Mouse (Mus musculus) heart, embryonic 11.5 days (tissue): ENCODE measurements around the gene Nxnl1. TPM values are rescaled to one million over a fixed set of nuclear protein-coding genes. Genes with fewer than 3 reads are reported as not detected.

ENCODE experiments used
- ATAC-seq: fragments of 200-750 bp; cut with Nextera tagmentation; replicated peaks from 2 replicates; pipeline ENCODE4 v1.8.0; 2017; ENCODE audit warnings: moderate library complexity; ENCODE audit not compliant: insufficient number of reproducible peaks, low FRiP score, low TSS enrichment
- H3K27ac ChIP-seq: fragments of 300-500 bp; sonication (generic); 2 replicates; pipeline ENCODE4 v1.5.1; 2014; ENCODE audit warnings: mild to moderate bottlenecking, low read depth, low read length
- H3K27me3 ChIP-seq: fragments of 300-500 bp; sonication (generic); 2 replicates; pipeline ENCODE4 v1.6.1; 2014; ENCODE audit warnings: mild to moderate bottlenecking, low read length, mixed read lengths; ENCODE audit not compliant: control insufficient read depth, insufficient read depth
- H3K36me3 ChIP-seq: fragments of 300-500 bp; sonication (generic); 2 replicates; pipeline ENCODE4 v1.6.1; 2014; ENCODE audit warnings: mild to moderate bottlenecking, low read length, moderate library complexity, mixed read lengths; ENCODE audit not compliant: control insufficient read depth, insufficient read depth
- H3K4me1 ChIP-seq: fragments of 300-500 bp; sonication (generic); 2 replicates; pipeline ENCODE4 v1.6.1; 2014; ENCODE audit warnings: low read length; ENCODE audit not compliant: control insufficient read depth, insufficient read depth
- H3K4me2 ChIP-seq: fragments of 300-500 bp; sonication (generic); 2 replicates; pipeline ENCODE4 v1.6.1; 2014; ENCODE audit warnings: mild to moderate bottlenecking, moderate library complexity
- H3K4me3 ChIP-seq: fragments of 300-500 bp; sonication (generic); 2 replicates; pipeline ENCODE4 v1.5.1; 2014; ENCODE audit warnings: low read depth, low read length
- H3K9ac ChIP-seq: fragments of 300-500 bp; sonication (generic); 2 replicates; pipeline ENCODE4 v1.6.1; 2014; ENCODE audit warnings: mild to moderate bottlenecking, low read depth, low read length, moderate library complexity
- H3K9me3 ChIP-seq: fragments of 300-500 bp; sonication (generic); replicated peaks from 2 replicates; pipeline ENCODE4 v1.6.1; 2016; ENCODE audit warnings: low read length; ENCODE audit not compliant: control insufficient read depth
- WGBS: fragments of 180-500 bp; shearing (Covaris S2); extraction: QIAGEN DNeasy Blood & Tissue Kit; methylation state at CpG from one replicate; pipeline ENCODE4 v1.1.7; 2014; ENCODE audit not compliant: insufficient replicate concordance; 5-methylcytosine and 5-hydroxymethylcytosine counted together
- polyA plus RNA-seq: library from polyadenylated mRNA; unstranded; fragments of >200 nt; fragmentation: Nextera tagmentation; extraction: Ambion mirVana; gene quantifications from 2 replicates; pipeline ENCODE4 v1.2.1, GENCODE M21; 2014

Gene Nxnl1
- polyA plus RNA-seq, 1 experiment from 2014 or later: not detected

GRCm38 (mm10) chr8:71598375-71598774, 32.0 kb upstream of the Nxnl1 start:
- H3K9me3 ChIP-seq: no peaks in the 10 kb centered on the region
- peaks cover 38% of the 10 kb centered on the region for H3K27me3 ChIP-seq
- no peak for ATAC-seq
- no peak overlapping the region for H3K27ac ChIP-seq
- H3K4me1 ChIP-seq: peaks cover 5% of the 10 kb centered on the region; the same call in 1 of the 2 replicates
- no peak overlapping the region for H3K9ac ChIP-seq
- peaks cover 2% of the 10 kb centered on the region; the same call in 1 of the 2 replicates for H3K36me3 ChIP-seq
- no peak overlapping the region for H3K4me2 ChIP-seq
- H3K4me3 ChIP-seq: no peak overlapping the region

- Histone ChIP-seq H3K27me3 (peaks cover 32% of the 10 kb centered on the region), H3K4me3 (no peak within 1 kb of the TSS), H3K4me1 (peaks cover 12% of the 10 kb centered on the region)
Measured at GRCm38 (mm10) chr8:71597451-71597850, 31.1 kb upstream of the Nxnl1 start, which contains the start of gene Fam129c. TSS of gene Fam129c (plus strand) at chr8:71597648.

GRCm38 (mm10) chr8:71596798-71597197, 30.4 kb upstream of the Nxnl1 start:
- 79% methylated on average over 4 of the region's 4 CpGs for WGBS
- Histone ChIP-seq H3K27ac (no peak overlapping the region), H3K4me3 (no peak overlapping the region), H3K4me2 (no peak overlapping the region), H3K9ac (no peak overlapping the region), H3K36me3 (peaks cover 2% of the 10 kb centered on the region; the same call in 1 of the 2 replicates), H3K9me3 (no peaks in the 10 kb centered on the region), H3K27me3 (peaks cover 25% of the 10 kb centered on the region), H3K4me1 (peaks cover 9% of the 10 kb centered on the region)
- no peak for ATAC-seq

More at GRCm38 (mm10) chr8:71597451-71597850, 31.1 kb upstream of the Nxnl1 start, which contains the start of gene Fam129c:
- ATAC-seq: no peak
- Histone ChIP-seq H3K9ac (no peak within 1 kb of the TSS), H3K27ac (no peak within 1 kb of the TSS), H3K4me2 (no peak within 1 kb of the TSS), H3K36me3 (peaks cover 2% of the 10 kb centered on the region; the same call in 1 of the 2 replicates), H3K9me3 (no peaks in the 10 kb centered on the region)
- WGBS: 81% methylated on average over 3 of the region's 3 CpGs

DNA sequence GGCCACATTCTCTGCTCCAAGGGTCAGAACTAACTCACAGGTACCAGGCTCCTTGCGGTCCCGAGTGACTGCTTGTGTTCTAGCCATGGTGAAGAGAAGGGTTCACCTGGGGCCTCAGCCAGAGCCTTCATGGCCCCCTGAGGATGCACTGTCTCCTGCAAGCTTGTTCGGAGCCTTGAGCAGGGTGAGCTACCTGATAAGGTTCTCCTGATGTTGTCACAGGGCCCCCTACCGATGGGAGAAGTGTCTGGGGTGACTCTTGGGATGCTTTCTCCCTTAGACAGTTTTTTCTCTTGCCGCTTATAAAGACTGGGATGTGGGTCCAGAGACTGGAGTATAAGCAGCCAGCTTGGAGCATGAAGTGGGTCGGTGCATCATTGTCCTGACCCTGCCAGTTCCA, 30.0 kb upstream of the Nxnl1 start:
- no peak overlapping the region for H3K27ac ChIP-seq
- WGBS: 45% methylated on average over 6 of the region's 6 CpGs
- H3K27me3 ChIP-seq: peaks cover 21% of the 10 kb centered on the region
- no peaks in the 10 kb centered on the region for H3K9me3 ChIP-seq
- H3K9ac ChIP-seq: no peak overlapping the region
- H3K4me3 ChIP-seq: no peak overlapping the region
- no peak for ATAC-seq
- peaks cover 9% of the 10 kb centered on the region for H3K4me1 ChIP-seq
- H3K4me2 ChIP-seq: no peak overlapping the region
- H3K36me3 ChIP-seq: peaks cover 2% of the 10 kb centered on the region; the same call in 1 of the 2 replicates

DNA sequence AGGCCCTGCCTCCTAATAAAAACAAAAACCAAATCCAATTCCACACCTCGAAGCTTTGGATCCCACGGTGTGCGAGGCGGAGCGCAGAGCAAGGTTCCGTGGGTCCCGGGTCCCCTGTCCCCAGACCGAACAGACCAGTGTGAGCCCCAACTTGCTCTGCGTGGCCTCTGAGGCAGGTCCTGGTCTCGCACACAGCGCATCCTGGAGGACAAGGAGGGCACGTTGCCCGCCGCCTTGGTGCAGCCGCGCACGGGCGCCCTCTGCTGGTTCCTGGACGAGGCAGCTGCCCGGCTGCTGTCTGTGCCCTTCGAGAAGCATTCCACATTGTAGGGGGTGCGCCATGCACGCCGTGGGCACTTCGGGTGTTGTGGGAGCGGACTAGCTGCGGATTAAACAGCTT, 29.5 kb upstream of the Nxnl1 start:
- WGBS: 11% methylated on average over 27 of the region's 27 CpGs
- Histone ChIP-seq H3K27me3 (peaks cover 16% of the 10 kb centered on the region), H3K27ac (no peak overlapping the region), H3K4me1 (peaks cover 14% of the 10 kb centered on the region), H3K9ac (no peak overlapping the region), H3K4me3 (no peak overlapping the region), H3K4me2 (no peak overlapping the region), H3K9me3 (no peaks in the 10 kb centered on the region), H3K36me3 (peaks cover 2% of the 10 kb centered on the region; the same call in 1 of the 2 replicates)
- ATAC-seq: peak; percentile 12; the same call in 1 of the 2 replicates

- H3K27me3 ChIP-seq: peaks cover 4% of the 10 kb centered on the region
- no peaks in the 10 kb centered on the region for H3K9me3 ChIP-seq
- H3K27ac ChIP-seq: no peak overlapping the region
- peaks cover 14% of the 10 kb centered on the region for H3K4me1 ChIP-seq
- 92% methylated on average over 4 of the region's 4 CpGs for WGBS
- H3K4me3 ChIP-seq: no peak overlapping the region
- no peak overlapping the region for H3K4me2 ChIP-seq
- no peak for ATAC-seq
- no peak overlapping the region for H3K9ac ChIP-seq
- peaks cover 2% of the 10 kb centered on the region; the same call in 1 of the 2 replicates for H3K36me3 ChIP-seq
Measured at GRCm38 (mm10) chr8:71594324-71594722, 27.9 kb upstream of the Nxnl1 start.

DNA sequence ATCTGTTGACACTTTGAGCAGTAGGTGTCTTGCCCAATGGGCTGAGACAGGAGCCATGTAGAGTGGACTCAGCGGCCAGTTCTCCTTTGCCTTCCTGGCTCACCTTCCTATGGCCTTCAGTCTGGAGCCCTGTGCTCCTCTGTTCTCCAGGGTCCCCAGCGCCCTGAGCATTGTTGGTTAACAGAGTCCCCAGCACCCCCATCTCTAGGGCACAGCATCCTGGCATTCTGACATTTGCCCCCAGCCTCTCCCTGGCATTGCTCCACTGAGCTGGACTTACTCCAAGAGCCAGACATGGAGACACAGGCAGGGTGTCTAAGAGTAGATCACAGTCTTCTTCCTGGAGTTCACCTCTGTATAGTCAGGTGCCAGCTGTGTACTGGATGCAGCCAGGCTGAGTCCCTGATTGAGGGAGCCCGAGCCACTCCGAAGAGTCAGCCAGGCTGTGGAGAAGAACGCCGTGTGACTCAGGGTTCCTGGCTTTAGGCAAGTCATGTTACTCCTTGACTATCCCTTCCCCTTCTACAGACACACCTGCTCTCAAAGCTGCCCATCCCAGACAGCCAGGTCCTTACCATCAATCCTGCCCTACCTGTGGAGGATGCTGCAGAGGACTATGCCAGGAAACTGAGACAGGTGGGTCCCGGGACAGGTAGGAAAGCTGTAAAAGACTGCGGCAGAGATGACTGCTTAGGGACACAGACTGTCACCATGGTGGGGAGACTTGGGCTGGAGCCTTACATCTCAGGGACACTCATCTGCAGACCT, 27.3 kb upstream of the Nxnl1 start:
- no peaks in the 10 kb centered on the region for H3K27me3 ChIP-seq
- H3K4me2 ChIP-seq: no peak overlapping the region
- peaks cover 14% of the 10 kb centered on the region for H3K4me1 ChIP-seq
- ATAC-seq: no peak
- no peak overlapping the region for H3K27ac ChIP-seq
- 87% methylated on average over 8 of the region's 8 CpGs for whole genome bisulfite sequencing
- H3K36me3 ChIP-seq: no peaks in the 10 kb centered on the region
- H3K9ac ChIP-seq: no peak overlapping the region
- no peaks in the 10 kb centered on the region for H3K9me3 ChIP-seq
- H3K4me3 ChIP-seq: no peak overlapping the region

- Histone ChIP-seq H3K36me3 (no peaks in the 10 kb centered on the region), H3K27ac (peak overlapping the region; percentile 98), H3K4me1 (peaks cover 14% of the 10 kb centered on the region), H3K9ac (peak overlapping the region; percentile 91), H3K4me3 (peak overlapping the region; percentile 85), H3K27me3 (no peaks in the 10 kb centered on the region), H3K4me2 (peak overlapping the region; percentile 90), H3K9me3 (no peaks in the 10 kb centered on the region)
- WGBS: 5% methylated on average over 60 of the region's 60 CpGs
- ATAC-seq: peak; percentile 71
Measured at GRCm38 (mm10) chr8:71592374-71593170, 26.2 kb upstream of the Nxnl1 start.
